Mouse (Mus musculus): ENCODE measurements at regions not wholly inside any gene's neighbourhood (a gene's known extent, or its start where the extent isn't known, plus 50 kb on each side); places are given as distances from the start of the nearest gene placed in this dataset.
"Not testable (repeated sequence)": the region's sequence is repeated elsewhere in the genome, so short reads cannot be mapped to it uniquely, and the experiment has no call there.

DNA sequence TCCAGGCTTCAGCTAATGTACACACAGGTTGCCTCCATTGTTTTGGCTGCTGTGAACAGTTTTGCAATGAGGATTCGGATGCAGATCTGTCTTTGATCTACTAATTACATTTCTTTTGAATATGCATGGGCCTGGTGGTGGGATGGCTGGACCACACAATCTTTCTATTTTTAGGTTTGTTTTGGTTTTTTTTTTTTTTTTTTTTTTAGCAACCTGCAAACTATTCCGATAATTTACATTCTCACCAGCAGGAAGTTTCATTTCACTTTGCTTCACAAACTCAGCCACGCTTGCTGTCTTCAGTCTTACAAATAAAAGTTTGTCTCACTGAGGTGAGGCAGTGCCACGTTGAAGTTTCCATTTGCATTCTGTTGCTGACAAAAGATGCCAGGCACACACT lies 127.7 kb upstream of the Intu start:
- no peak for TF ChIP-seq POLR2A (IDR thresholded peaks at IDR 0.05; ENCODE audit: borderline replicate concordance, low read depth, low read length)
- no peak for TF ChIP-seq CTCF (IDR thresholded peaks at IDR 0.05; ENCODE audit: low read depth, low read length)
- Histone ChIP-seq H3K27ac (ENCODE audit: insufficient read depth, low read depth, low read length) (no peak overlapping the region), H3K4me1 (ENCODE audit: control insufficient read depth, insufficient read depth, low read length) (no peaks in the 10 kb centered on the region), H3K4me3 (ENCODE audit: insufficient read depth, low read length) (no peak overlapping the region)

DNA sequence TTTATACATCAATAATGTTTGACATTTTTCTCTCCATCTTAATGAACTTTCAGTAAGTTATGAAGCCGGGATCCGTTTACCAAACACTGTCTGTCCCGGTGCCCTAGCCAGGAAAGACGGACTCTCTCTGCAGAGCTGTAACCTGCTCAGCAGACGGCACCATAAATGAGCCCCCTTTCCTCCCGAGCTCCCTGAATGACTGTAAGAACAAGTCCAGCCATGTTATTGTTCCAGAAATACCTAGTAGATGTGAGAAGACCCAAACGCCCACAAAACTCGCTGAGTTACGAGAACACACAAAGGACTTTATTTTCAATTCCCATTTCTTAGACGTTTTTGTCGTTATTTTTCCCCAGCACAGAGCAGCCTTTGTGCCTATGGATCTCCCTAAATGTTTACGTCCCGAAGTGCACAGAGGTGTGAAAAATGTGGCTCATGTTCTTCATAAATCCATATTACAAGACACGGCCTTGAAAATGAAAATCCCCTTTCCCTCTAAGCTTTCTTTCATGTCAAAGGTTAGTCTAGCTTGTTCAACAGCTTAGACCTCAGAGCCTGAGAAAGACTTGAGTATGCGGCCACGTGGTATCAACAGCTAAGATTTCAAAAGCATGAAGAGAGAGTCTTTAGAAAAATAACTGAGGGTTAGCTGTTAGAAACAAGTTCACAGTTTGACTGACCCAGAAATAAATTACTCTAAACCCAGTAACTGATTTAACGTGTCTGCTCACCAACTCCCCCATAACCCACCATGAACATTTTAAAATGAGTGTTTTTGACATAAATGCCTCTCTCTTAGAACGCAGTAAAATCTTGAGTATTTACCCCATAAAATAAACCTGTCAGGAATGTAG lies 125.8 kb upstream of the Intu start:
- Histone ChIP-seq H3K27ac (ENCODE audit: insufficient read depth, low read depth, low read length) (no peak overlapping the region), H3K4me1 (ENCODE audit: control insufficient read depth, insufficient read depth, low read length) (no peaks in the 10 kb centered on the region), H3K4me3 (ENCODE audit: insufficient read depth, low read length) (no peak overlapping the region)
- TF ChIP-seq POLR2A (IDR thresholded peaks at IDR 0.05; ENCODE audit: borderline replicate concordance, low read depth, low read length), result no peak
- no peak for TF ChIP-seq CTCF (IDR thresholded peaks at IDR 0.05; ENCODE audit: low read depth, low read length)

DNA sequence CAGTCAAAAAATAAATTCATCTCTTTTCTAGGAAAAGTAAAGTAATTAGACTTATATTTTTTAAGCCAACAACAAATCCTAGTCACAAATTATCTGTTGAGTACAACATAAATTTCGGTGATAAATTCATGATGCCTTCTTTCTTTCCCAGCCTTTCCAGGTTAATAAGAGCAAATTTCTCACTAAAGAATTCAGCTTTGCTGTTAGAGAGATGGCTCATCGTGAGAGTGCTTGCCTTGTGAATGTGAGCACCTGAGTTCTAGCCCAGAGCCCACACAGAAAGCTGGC lies 125.2 kb upstream of the Intu start:
- no peak overlapping the region for H3K27ac ChIP-seq (ENCODE audit: insufficient read depth, low read depth, low read length)
- no peak for TF ChIP-seq POLR2A (IDR thresholded peaks at IDR 0.05; ENCODE audit: borderline replicate concordance, low read depth, low read length)
- TF ChIP-seq CTCF (IDR thresholded peaks at IDR 0.05; ENCODE audit: low read depth, low read length), result no peak
- no peak overlapping the region for H3K4me3 ChIP-seq (ENCODE audit: insufficient read depth, low read length)

DNA sequence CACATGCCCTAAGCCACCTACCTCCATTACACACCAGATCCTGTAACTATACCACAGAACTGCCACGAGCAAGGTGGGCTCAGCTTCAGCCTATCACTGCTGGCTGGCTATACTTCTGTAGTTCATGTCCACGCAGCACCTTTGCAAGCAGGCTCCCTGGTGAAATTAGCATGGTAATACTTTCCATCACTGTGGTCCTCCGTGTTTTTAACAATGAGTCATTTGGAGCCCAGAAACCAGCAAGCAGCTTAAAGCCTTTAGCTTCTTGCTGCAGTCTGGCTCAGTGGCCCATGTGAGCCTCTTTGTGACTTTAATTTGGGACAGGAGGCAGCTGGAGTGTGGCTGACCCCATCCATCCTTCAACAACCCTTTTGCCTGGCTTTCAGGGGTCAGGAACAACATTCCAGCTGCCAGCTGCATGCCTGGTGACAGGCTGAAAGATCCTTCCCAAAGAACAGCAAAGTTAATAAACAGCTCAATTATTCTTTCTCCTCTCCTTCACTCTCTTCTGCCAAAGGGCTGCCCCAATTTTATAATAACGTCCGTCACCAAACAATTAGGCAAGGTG lies 122.1 kb upstream of the Intu start:
- Histone ChIP-seq H3K4me1 (ENCODE audit: control insufficient read depth, insufficient read depth, low read length) (no peaks in the 10 kb centered on the region), H3K27ac (ENCODE audit: insufficient read depth, low read depth, low read length) (no peak overlapping the region), H3K4me3 (ENCODE audit: insufficient read depth, low read length) (no peak overlapping the region)
- TF ChIP-seq POLR2A (IDR thresholded peaks at IDR 0.05; ENCODE audit: borderline replicate concordance, low read depth, low read length) (no peak), CTCF (IDR thresholded peaks at IDR 0.05; ENCODE audit: low read depth, low read length) (no peak)

More for the DNA sequence above, 125.2 kb upstream of the Intu start:
- H3K4me1 ChIP-seq (ENCODE audit: control insufficient read depth, insufficient read depth, low read length), result no peaks in the 10 kb centered on the region

DNA sequence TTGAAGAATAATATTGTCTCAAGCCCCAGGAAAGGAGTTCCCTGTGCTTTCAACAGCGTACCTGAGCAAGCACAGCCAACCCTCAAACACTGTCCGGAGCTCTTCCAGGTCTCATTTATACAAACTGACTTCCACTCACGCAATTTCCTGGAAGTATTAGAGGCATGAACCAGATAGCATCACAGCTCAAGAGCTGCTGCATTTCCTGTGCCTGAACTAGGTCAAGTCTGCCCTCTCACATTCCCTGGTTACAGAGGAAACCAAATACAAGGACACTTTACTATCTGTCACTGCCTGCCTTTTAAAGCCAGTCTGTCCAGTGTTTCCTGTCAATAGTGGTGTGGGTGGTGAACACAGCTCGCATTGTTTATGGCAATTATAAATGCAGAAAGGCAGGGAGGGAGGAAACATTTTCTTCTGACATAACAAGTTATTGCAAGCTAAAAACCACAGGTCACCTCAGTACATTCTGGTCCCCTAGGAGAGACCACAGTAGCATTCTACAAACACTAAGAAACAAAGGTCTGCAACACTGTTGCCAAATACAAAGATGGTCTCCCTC lies 120.3 kb upstream of the Intu start:
- no peak for TF ChIP-seq POLR2A (IDR thresholded peaks at IDR 0.05; ENCODE audit: borderline replicate concordance, low read depth, low read length)

DNA sequence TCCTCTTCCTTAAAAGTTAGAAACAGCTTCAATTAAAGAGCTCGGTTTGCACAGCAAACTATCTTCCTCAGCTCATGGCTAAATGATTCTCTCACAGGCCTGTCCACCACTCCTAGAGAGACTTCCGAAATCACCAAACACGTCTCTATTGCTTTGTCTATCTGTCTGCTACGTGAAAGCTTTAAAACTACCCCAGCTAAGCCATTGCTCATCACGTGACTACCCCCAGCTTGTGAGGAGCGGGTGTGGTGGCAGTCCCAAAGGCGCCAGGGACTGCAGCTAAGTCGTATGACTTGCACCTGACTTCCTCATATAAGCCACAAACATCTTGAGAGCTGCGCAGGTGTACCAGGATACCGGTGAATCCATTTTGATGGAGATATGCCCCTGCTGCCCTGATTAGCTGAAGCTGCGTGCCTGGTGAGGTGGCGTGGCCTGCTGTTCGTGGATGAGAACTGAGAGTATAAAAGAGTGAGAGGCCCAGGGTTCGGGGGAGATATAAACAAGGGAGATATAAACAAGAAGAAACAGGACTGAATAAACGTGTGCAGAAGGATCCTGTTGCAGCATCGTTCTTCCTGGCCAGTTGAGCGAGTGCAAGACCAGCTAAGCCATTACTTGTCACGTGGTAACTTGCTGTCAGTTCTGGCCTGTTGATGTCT lies 105.8 kb upstream of the Intu start:
- H3K27ac ChIP-seq (ENCODE audit: insufficient read depth, low read depth, low read length); H3K4me3 ChIP-seq (ENCODE audit: insufficient read depth, low read length); H3K4me1 ChIP-seq (ENCODE audit: control insufficient read depth, insufficient read depth, low read length): not testable (repeated sequence)

More for the DNA sequence above, 120.3 kb upstream of the Intu start:
- Histone ChIP-seq H3K4me3 (ENCODE audit: insufficient read depth, low read length) (no peak overlapping the region), H3K4me1 (ENCODE audit: control insufficient read depth, insufficient read depth, low read length) (no peaks in the 10 kb centered on the region), H3K27ac (ENCODE audit: insufficient read depth, low read depth, low read length) (no peak overlapping the region)

DNA sequence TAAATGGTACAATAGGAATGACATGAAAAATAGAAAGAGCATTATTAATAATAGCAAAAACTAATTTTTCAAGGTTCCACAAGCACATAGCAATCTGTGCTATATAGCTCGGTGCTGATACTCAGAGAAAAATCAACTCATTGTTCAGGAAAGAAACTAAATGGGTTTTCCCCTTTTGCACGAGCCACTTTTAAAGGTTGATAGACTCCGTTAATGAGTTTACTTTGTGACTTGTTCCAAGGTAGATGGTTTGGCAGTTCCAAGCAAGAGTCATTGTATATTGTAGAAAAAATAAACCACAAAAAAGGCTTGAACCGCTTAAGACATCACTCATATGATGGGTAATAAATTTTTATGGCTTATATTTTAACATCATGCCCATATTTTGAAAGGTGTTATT lies 105.0 kb upstream of the Intu start:
- H3K4me3 ChIP-seq (ENCODE audit: insufficient read depth, low read length), result no peak overlapping the region
- H3K4me1 ChIP-seq (ENCODE audit: control insufficient read depth, insufficient read depth, low read length), result no peaks in the 10 kb centered on the region
- H3K27ac ChIP-seq (ENCODE audit: insufficient read depth, low read depth, low read length), result no peak overlapping the region
- TF ChIP-seq CTCF (IDR thresholded peaks at IDR 0.05; ENCODE audit: low read depth, low read length) (no peak), POLR2A (IDR thresholded peaks at IDR 0.05; ENCODE audit: borderline replicate concordance, low read depth, low read length) (no peak)

DNA sequence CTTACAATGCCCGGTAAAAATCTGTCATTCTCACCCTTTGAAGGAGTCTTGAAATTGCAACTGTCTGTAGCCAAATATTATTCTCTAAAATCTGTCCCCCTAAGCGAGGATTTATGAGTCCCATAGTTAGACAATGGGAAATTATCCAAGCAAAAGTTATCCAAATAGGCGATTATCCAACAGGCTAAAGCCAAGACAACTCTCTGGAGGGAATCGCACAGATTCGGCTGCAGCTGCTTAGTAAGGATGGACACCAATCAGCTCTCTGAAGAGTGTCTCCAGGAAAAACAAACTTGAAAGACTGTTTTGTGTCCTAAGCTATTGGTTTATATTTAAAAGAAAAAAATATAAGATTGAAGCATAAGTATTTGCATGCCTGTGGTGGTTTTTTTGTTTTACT lies 103.1 kb upstream of the Intu start:
- TF ChIP-seq CTCF (IDR thresholded peaks at IDR 0.05; ENCODE audit: low read depth, low read length) (no peak), POLR2A (IDR thresholded peaks at IDR 0.05; ENCODE audit: borderline replicate concordance, low read depth, low read length) (no peak)
- Histone ChIP-seq H3K4me3 (ENCODE audit: insufficient read depth, low read length) (no peak overlapping the region), H3K27ac (ENCODE audit: insufficient read depth, low read depth, low read length) (no peak overlapping the region), H3K4me1 (ENCODE audit: control insufficient read depth, insufficient read depth, low read length) (no peaks in the 10 kb centered on the region)

DNA sequence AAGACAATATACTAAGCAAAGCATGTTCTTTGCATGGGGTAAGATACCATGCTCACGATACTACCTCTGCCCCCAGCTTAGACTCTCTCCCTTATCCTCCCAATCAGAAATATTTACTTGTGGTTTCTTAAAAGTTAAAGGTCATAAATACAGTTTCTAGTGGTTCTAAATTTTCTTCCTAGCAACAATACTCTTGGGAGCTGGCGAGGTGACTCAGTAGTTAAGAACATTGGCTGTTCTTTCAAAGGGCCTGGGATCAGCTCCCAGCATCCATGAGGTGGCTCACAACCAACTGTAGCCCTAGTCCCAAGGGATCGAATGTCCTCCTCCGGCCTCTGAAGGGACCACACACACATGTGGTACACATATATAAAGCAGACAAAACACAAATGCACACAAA lies 92.8 kb upstream of the Intu start:
- H3K27ac ChIP-seq (ENCODE audit: insufficient read depth, low read depth, low read length), result no peak overlapping the region
- no peak overlapping the region for H3K4me3 ChIP-seq (ENCODE audit: insufficient read depth, low read length)
- TF ChIP-seq CTCF (IDR thresholded peaks at IDR 0.05; ENCODE audit: low read depth, low read length), result no peak
- TF ChIP-seq POLR2A (IDR thresholded peaks at IDR 0.05; ENCODE audit: borderline replicate concordance, low read depth, low read length), result no peak
- H3K4me1 ChIP-seq (ENCODE audit: control insufficient read depth, insufficient read depth, low read length), result 0 out of 2 replicates have a peak, but pooled peaks cover 2% of the 10 kb centered on the region
